Mouse (Mus musculus): Measurements from ENCODE around the gene Plcb4. TPM values are rescaled to one million over a fixed set of nuclear protein-coding genes. Genes with fewer than 3 reads are reported as not detected.
A peak's percentile ranks its signal among the peaks of the same experiment; 100 is the strongest.
"Not testable (repeated sequence)": the region's sequence is repeated elsewhere in the genome, so short reads cannot be mapped to it uniquely, and the experiment has no call there.

The Plcb4 gene
- polyA plus RNA-seq, 1 experiment from 2014 or later: 16.4 TPM

DNA sequence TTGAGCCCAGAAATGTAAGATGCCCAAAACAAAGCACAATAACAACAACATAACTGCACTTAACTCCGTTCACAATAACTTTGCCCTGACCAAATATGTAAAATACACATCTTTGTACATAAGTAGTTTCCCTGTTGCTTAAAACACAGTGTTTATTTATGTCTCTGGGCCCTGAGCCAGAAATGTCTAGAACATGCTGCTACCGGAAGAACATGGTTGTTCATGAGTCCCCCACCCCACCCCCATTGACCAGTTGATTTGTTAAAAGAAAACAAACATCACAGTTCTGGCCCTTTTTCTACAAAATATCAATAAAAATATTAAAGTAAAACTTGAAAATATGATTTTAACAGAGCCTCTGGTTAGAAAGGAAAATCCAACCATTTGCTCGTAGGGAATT, 49.6 kb downstream of the Plcb4 start:
- 43% methylated on average over 3 of the region's 3 CpGs for WGBS
- H3K27ac ChIP-seq (ENCODE audit: low read length): peak overlapping the region; percentile 62

DNA sequence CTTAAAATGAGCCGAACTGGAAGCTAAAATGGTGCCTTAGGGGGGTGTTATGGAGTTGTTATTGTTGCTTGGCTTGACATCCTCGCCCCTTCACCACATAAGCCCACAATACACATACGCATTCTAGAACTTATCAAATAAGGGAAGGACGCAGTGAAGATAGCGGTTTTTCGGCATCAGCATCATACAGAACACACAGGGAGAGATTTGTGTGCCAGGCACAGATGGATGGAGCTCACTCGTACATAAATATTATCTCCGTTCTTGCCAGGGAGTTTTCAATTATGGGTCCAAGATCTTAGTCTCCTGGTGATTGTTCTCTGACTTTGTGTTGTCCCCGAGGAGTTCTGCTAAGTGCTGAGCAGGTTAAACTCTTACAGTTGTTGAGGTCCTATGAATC, 50.0 kb downstream of the Plcb4 start:
- H3K4me3 ChIP-seq (ENCODE audit: low read length): no peak overlapping the region
- no peak overlapping the region for H3K27ac ChIP-seq (ENCODE audit: low read length)
- H3K36me3 ChIP-seq (ENCODE audit: control insufficient read depth, insufficient read depth, low read length): no peaks in the 10 kb centered on the region
- no peaks in the 10 kb centered on the region for H3K9me3 ChIP-seq (ENCODE audit: control insufficient read depth, low read length)
- 84% methylated on average over 9 of the region's 9 CpGs for WGBS
- H3K27me3 ChIP-seq (ENCODE audit: control insufficient read depth, insufficient read depth, low read depth, low read length): no peaks in the 10 kb centered on the region
- H3K9ac ChIP-seq (ENCODE audit: low read length): no peak overlapping the region
- H3K4me2 ChIP-seq (ENCODE audit: low read depth, low read length): no peak overlapping the region
- peaks cover 29% of the 10 kb centered on the region for H3K4me1 ChIP-seq (replicated peaks; ENCODE audit: control insufficient read depth, insufficient read depth, low read length)
- ATAC-seq (ENCODE audit: low read depth): no peak

More for the DNA sequence above, 49.6 kb downstream of the Plcb4 start:
- Histone ChIP-seq H3K9me3 (ENCODE audit: control insufficient read depth, low read length) (no peaks in the 10 kb centered on the region), H3K4me1 (replicated peaks; ENCODE audit: control insufficient read depth, insufficient read depth, low read length) (peaks cover 29% of the 10 kb centered on the region), H3K36me3 (ENCODE audit: control insufficient read depth, insufficient read depth, low read length) (no peaks in the 10 kb centered on the region), H3K9ac (ENCODE audit: low read length) (no peak overlapping the region), H3K4me2 (ENCODE audit: low read depth, low read length) (no peak overlapping the region), H3K27me3 (ENCODE audit: control insufficient read depth, insufficient read depth, low read depth, low read length) (no peaks in the 10 kb centered on the region), H3K4me3 (ENCODE audit: low read length) (no peak overlapping the region)
- peak; percentile 31; the same call in 1 of the 2 replicates for ATAC-seq (ENCODE audit: low read depth)

DNA sequence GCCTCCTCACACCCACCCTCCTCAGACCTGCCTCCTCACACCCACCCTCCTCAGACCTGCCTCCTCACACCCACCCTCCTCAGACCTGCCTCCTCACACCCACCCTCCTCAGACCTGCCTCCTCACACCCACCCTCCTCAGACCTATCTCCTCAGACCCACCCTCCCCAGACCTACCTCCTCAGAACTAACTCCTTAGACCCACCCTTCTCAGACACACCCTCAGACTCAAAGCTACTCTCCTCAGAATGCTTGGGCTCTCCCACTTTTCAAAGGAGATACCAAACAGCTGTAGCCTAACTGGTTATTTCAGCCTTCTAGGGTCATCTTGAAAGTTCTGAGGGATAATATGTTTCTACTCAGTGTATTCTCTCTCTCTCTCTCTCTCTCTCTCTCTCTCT, 50.9 kb downstream of the Plcb4 start:
- not testable (repeated sequence) for H3K9ac ChIP-seq (ENCODE audit: low read length); ATAC-seq (ENCODE audit: low read depth); H3K27ac ChIP-seq (ENCODE audit: low read length); H3K27me3 ChIP-seq (ENCODE audit: control insufficient read depth, insufficient read depth, low read depth, low read length); H3K4me2 ChIP-seq (ENCODE audit: low read depth, low read length); H3K36me3 ChIP-seq (ENCODE audit: control insufficient read depth, insufficient read depth, low read length); H3K9me3 ChIP-seq (ENCODE audit: control insufficient read depth, low read length); H3K4me3 ChIP-seq (ENCODE audit: low read length)
- peaks cover 29% of the 10 kb centered on the region for H3K4me1 ChIP-seq (replicated peaks; ENCODE audit: control insufficient read depth, insufficient read depth, low read length)

DNA sequence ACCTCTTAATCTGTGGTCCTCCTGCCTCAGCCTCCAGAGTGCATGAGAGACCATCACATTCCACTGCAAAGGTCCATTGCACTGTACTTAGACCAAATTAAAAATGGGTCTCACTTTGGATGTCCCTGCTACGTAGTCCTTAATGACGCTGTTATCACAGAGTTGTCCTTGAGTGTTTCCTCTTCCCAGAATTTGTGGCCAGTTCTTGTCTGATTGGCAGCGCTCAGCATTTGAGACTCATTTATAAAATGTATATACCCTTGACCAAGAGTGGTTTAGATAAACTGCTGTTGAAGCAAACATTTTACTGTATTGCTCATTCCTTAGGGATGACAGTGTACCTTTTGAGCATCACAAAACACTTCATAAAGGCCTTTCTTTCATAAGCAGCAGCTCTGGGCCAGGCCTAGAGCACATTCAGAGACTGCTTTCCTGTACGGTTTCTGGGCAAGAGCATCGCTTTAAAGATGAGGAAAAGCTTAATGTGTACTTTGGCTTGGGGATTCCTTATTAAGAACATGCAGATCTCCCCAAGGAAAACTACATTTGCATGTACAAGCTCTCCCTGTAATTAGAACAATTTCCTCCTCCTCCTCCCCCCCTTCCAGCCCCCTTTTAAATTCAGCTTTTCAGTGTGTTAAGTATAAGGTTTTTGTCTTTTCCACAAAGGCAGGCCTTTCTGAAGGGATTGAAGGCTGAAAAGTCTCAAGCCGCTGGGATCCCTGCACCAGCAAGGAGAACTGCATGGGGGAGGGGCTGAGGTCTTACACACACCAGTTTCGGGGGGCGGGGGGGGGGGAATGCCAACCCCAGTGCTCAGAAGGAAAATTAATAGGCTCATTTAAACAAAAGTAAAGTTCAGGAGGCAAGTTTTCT, 52.5 kb downstream of the Plcb4 start:
- ATAC-seq (ENCODE audit: low read depth): peak; percentile 75
- H3K9ac ChIP-seq (ENCODE audit: low read length): peak overlapping the region; percentile 38
- WGBS: 17% methylated on average over 8 of the region's 8 CpGs
- H3K27me3 ChIP-seq (ENCODE audit: control insufficient read depth, insufficient read depth, low read depth, low read length): no peaks in the 10 kb centered on the region
- no peaks in the 10 kb centered on the region for H3K36me3 ChIP-seq (ENCODE audit: control insufficient read depth, insufficient read depth, low read length)
- no peaks in the 10 kb centered on the region for H3K9me3 ChIP-seq (ENCODE audit: control insufficient read depth, low read length)
- peaks cover 29% of the 10 kb centered on the region for H3K4me1 ChIP-seq (replicated peaks; ENCODE audit: control insufficient read depth, insufficient read depth, low read length)
- H3K27ac ChIP-seq (ENCODE audit: low read length): peak overlapping the region; percentile 95
- H3K4me2 ChIP-seq (ENCODE audit: low read depth, low read length): peak overlapping the region; percentile 44
- H3K4me3 ChIP-seq (ENCODE audit: low read length): no peak overlapping the region

DNA sequence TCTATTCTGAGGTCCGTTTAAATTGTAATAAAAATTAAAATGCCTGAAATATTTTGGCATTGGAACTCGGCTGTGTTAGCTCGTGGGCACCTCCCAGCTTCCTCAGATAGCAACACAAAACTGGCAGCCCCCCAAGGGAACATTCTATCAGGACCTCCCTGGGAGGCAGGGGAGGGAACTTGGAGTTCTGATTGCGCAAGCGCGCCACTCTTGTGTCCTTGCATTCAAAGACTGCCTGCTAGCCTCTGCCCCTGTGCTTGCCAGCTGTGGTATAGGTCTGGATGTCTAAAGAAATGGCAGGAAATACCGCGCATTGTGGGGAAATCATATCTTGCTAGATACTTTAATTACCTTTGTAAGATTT, 53.1 kb downstream of the Plcb4 start:
- Histone ChIP-seq H3K9me3 (ENCODE audit: control insufficient read depth, low read length) (no peaks in the 10 kb centered on the region), H3K27ac (ENCODE audit: low read length) (peak overlapping the region; percentile 95), H3K4me2 (ENCODE audit: low read depth, low read length) (peak overlapping the region; percentile 44), H3K4me1 (replicated peaks; ENCODE audit: control insufficient read depth, insufficient read depth, low read length) (peaks cover 29% of the 10 kb centered on the region), H3K9ac (ENCODE audit: low read length) (peak overlapping the region; percentile 38; the same call in 1 of the 2 replicates), H3K36me3 (ENCODE audit: control insufficient read depth, insufficient read depth, low read length) (no peaks in the 10 kb centered on the region), H3K27me3 (ENCODE audit: control insufficient read depth, insufficient read depth, low read depth, low read length) (no peaks in the 10 kb centered on the region), H3K4me3 (ENCODE audit: low read length) (no peak overlapping the region)
- ATAC-seq (ENCODE audit: low read depth): peak; percentile 95
- 6% methylated on average over 8 of the region's 8 CpGs for WGBS

DNA sequence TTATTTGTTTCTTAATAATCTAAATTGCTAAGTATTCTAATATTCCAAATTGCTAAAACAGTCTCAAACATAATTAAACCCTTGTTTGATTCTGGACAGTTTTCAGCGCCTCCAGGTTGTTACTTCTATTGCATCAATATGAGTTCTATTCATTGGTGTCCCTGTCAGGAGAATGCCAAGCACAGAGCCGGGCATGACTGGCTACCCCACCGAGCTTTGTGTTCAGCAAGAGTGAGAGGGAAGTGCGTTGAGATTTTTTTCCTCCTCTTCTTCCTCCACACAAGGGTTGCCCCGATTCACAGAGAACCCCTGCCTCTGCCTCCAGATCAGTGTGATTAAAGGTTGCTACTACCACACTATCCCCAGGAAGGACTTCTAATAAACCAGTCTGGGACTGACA, 53.5 kb downstream of the Plcb4 start:
- no peak overlapping the region for H3K4me3 ChIP-seq (ENCODE audit: low read length)
- H3K27me3 ChIP-seq (ENCODE audit: control insufficient read depth, insufficient read depth, low read depth, low read length): no peaks in the 10 kb centered on the region
- peak overlapping the region; percentile 77 for H3K27ac ChIP-seq (ENCODE audit: low read length)
- ATAC-seq (ENCODE audit: low read depth): no peak
- H3K4me2 ChIP-seq (ENCODE audit: low read depth, low read length): no peak overlapping the region
- 40% methylated on average over 5 of the region's 5 CpGs for WGBS
- no peak overlapping the region for H3K9ac ChIP-seq (ENCODE audit: low read length)
- H3K4me1 ChIP-seq (replicated peaks; ENCODE audit: control insufficient read depth, insufficient read depth, low read length): peaks cover 32% of the 10 kb centered on the region
- H3K9me3 ChIP-seq (ENCODE audit: control insufficient read depth, low read length): no peaks in the 10 kb centered on the region
- no peaks in the 10 kb centered on the region for H3K36me3 ChIP-seq (ENCODE audit: control insufficient read depth, insufficient read depth, low read length)

DNA sequence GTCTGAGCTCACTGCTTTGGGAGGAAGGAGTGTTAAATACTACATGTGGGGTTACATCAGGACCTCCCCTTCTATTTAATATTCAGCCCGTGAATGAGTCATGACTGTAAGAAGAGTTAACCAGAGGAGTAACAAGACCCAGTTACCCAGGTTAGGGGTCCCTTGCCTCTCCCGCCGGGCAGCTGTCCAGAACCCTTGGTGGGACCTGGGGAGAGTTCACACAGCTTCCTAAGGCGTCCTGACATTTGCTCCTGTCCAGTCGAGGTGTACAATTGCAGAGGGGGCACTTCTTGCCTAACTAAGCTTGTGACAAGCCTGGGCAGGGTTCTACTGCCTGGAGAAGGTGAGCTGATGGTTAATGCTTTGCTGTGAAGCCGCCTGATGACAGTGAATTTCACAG, 54.1 kb downstream of the Plcb4 start:
- peaks cover 32% of the 10 kb centered on the region for H3K4me1 ChIP-seq (replicated peaks; ENCODE audit: control insufficient read depth, insufficient read depth, low read length)
- no peaks in the 10 kb centered on the region for H3K9me3 ChIP-seq (ENCODE audit: control insufficient read depth, low read length)
- H3K9ac ChIP-seq (ENCODE audit: low read length): no peak overlapping the region
- whole genome bisulfite sequencing: 66% methylated on average over 6 of the region's 6 CpGs
- H3K27ac ChIP-seq (ENCODE audit: low read length): no peak overlapping the region
- no peaks in the 10 kb centered on the region for H3K27me3 ChIP-seq (ENCODE audit: control insufficient read depth, insufficient read depth, low read depth, low read length)
- no peak for ATAC-seq (ENCODE audit: low read depth)
- no peak overlapping the region for H3K4me3 ChIP-seq (ENCODE audit: low read length)
- no peak overlapping the region for H3K4me2 ChIP-seq (ENCODE audit: low read depth, low read length)
- H3K36me3 ChIP-seq (ENCODE audit: control insufficient read depth, insufficient read depth, low read length): no peaks in the 10 kb centered on the region

DNA sequence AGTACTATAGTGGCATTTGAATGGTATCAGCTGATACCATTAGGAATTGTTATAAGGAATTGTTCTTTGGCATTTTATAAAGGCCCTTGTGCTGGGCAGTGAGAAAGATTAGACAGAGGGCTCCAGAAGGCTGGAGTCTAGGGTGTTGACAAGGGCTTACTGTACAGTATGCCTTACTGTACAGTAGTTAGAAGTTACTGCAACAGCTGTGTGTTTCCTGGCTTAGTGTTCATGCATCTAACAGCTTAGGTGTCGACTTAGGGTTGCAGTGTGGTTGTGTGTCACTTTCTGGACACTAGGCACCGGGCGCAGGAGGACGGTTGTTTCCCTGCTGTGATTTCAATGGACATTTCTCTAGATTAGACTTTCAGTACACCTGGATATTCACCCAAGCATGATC, 57.4 kb downstream of the Plcb4 start:
- 80% methylated on average over 4 of the region's 4 CpGs for WGBS
- no peak overlapping the region for H3K9ac ChIP-seq (ENCODE audit: low read length)

DNA sequence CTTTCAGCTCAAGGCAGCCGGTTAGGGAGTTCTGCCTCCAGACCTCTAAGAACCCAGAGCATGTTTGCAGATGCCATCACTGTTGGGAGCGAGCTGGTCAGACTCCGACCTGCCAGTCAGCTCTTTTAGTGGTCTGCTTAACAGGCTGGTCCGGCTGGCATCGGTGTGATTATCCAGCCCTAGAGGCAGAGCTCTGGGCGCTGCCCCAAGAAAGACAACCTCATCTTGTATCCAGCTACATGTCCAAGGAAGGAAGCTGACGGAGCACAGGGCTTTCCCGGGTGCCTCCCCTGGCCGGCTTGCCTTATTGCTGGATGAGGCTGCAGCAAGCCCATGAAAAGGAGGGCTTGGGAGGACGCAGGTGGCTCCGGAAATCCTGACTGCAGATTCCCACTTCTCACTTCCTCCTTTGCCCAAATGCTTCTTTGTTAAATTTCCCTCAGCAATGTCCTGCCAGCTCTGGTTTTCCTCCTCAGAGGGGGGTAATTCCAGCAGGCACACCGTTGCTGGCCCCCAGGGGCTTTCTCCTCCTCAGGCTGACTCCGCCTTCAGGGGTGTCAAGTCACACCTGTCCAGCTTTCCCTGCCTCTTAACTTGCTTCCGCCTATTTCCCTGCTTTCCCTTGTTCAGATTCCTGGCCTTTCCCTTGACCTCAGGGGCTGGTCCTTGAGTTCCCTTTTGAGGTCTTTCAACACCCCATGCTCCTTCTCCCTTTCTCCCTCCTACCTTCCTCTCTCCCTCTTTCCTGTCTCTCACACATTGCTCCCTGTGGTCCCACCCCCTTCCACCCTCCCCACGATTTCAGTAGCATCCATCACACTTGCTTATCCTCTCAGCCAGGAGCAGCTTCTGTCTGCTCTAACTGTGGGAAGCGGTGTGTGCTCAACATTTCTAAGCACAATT, 58.7 kb downstream of the Plcb4 start:
- peak overlapping the region; percentile 42 for H3K9ac ChIP-seq (ENCODE audit: low read length)

More for the DNA sequence above, 57.4 kb downstream of the Plcb4 start:
- no peak overlapping the region for H3K4me2 ChIP-seq (ENCODE audit: low read depth, low read length)
- H3K27me3 ChIP-seq (ENCODE audit: control insufficient read depth, insufficient read depth, low read depth, low read length): no peaks in the 10 kb centered on the region
- no peak overlapping the region for H3K4me3 ChIP-seq (ENCODE audit: low read length)
- no peaks in the 10 kb centered on the region for H3K9me3 ChIP-seq (ENCODE audit: control insufficient read depth, low read length)
- ATAC-seq (ENCODE audit: low read depth): no peak
- no peaks in the 10 kb centered on the region for H3K36me3 ChIP-seq (ENCODE audit: control insufficient read depth, insufficient read depth, low read length)
- peaks cover 18% of the 10 kb centered on the region for H3K4me1 ChIP-seq (replicated peaks; ENCODE audit: control insufficient read depth, insufficient read depth, low read length)
- H3K27ac ChIP-seq (ENCODE audit: low read length): no peak overlapping the region

More for the DNA sequence above, 58.7 kb downstream of the Plcb4 start:
- Histone ChIP-seq H3K4me2 (ENCODE audit: low read depth, low read length) (peak overlapping the region; percentile 45), H3K4me3 (ENCODE audit: low read length) (peak overlapping the region; percentile 25), H3K36me3 (ENCODE audit: control insufficient read depth, insufficient read depth, low read length) (no peaks in the 10 kb centered on the region), H3K4me1 (replicated peaks; ENCODE audit: control insufficient read depth, insufficient read depth, low read length) (peaks cover 8% of the 10 kb centered on the region), H3K27me3 (ENCODE audit: control insufficient read depth, insufficient read depth, low read depth, low read length) (no peaks in the 10 kb centered on the region), H3K9me3 (ENCODE audit: control insufficient read depth, low read length) (no peaks in the 10 kb centered on the region), H3K27ac (ENCODE audit: low read length) (peak overlapping the region; percentile 38; the same call in 1 of the 2 replicates)
- ATAC-seq (ENCODE audit: low read depth): peak; percentile 57
- WGBS: 14% methylated on average over 16 of the region's 16 CpGs
